Mouse (Mus musculus): ENCODE measurements around the gene Syndig1l. TPM values are rescaled to one million over a fixed set of nuclear protein-coding genes. Genes with fewer than 3 reads are reported as not detected.

Syndig1l gene
- polyA plus RNA-seq, 1 experiment from 2014 or later = 1.1 TPM

DNA sequence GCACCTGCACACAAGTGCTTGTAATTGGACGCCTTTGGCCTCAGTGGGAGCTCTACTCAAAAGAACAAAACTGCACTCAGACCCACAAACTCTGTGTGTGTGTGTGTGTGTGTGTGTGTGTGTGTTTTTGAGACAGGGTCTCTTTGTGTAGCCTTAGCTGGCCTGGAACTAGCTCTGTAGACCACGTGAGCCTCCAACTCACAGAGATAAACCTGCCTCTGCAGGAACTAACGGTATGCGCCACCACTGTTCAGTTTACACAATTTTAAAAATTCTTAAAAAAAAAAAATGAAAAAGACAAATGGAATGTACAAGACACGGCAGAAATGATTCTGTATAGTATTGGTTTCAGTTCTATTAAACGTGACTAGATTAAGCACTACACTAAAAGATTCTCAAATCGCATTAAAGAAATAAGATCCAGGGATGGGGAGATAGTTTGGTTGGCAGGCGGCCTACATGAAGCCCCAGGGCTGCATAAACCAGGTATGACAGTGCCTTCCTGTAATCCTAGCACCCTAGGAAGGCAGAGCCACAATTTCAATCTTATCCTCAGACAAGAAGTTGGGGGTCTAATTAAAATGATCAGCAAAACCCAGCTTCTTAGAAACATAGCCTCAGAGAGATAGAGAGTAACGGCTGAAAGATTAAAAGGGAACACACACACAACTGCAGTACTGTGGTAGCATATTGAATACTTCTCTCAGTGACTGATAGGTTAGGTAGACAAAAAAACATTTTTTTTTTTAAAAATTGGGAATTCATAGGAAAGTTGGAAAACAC is 20.0 kb upstream of the Syndig1l start:
- H3K9me3 ChIP-seq (ENCODE audit: control insufficient read depth, low read length) = no peaks in the 10 kb centered on the region
- no peaks in the 10 kb centered on the region for H3K27me3 ChIP-seq (ENCODE audit: control insufficient read depth, insufficient read depth, low read length)
- 88% methylated on average over 9 of the region's 9 CpGs for WGBS
- no peak overlapping the region for H3K4me2 ChIP-seq (ENCODE audit: low read depth)
- DNase-seq (ENCODE audit: low spot score) (no peak), ATAC-seq (ENCODE audit: insufficient read depth, low FRiP score, low TSS enrichment) (no peak)
- H3K4me3 ChIP-seq (ENCODE audit: low read depth, low read length) = no peak overlapping the region
- no peaks in the 10 kb centered on the region for H3K4me1 ChIP-seq (ENCODE audit: control insufficient read depth, insufficient read depth, low read length)
- H3K27ac ChIP-seq (ENCODE audit: low read depth, low read length) = no peak overlapping the region
- H3K9ac ChIP-seq (ENCODE audit: low read length) = no peak overlapping the region
- H3K36me3 ChIP-seq (ENCODE audit: control insufficient read depth, insufficient read depth, low read length) = no peaks in the 10 kb centered on the region

DNA sequence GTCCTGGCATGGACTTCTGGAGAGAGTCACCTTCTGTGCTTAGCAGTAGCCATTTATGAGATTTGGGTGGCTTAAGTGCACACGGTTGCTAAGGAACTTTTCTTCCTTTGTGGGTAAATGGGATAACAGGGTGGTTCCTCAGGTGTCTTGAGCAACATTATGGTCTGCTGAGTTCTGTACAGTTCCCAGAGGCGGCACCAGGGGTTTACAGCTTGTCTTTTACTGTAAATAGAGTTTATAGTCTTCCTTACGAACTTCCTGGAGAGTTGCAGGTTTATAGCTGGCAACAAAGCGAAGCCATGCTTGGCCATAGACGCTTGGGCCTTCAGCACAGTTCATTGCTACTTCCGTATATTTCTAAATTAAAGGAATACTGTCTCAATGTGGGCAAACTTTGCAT is 15.9 kb upstream of the Syndig1l start:
- WGBS = 79% methylated on average over 6 of the region's 6 CpGs
- H3K4me1 ChIP-seq (ENCODE audit: control insufficient read depth, insufficient read depth, low read length) = no peaks in the 10 kb centered on the region
- H3K4me3 ChIP-seq (ENCODE audit: low read depth, low read length) = no peak overlapping the region
- no peak overlapping the region for H3K9ac ChIP-seq (ENCODE audit: low read length)
- H3K9me3 ChIP-seq (ENCODE audit: control insufficient read depth, low read length) = no peaks in the 10 kb centered on the region
- no peak overlapping the region for H3K27ac ChIP-seq (ENCODE audit: low read depth, low read length)
- ATAC-seq (ENCODE audit: insufficient read depth, low FRiP score, low TSS enrichment) = no peak
- no peaks in the 10 kb centered on the region for H3K36me3 ChIP-seq (ENCODE audit: control insufficient read depth, insufficient read depth, low read length)
- no peak for DNase-seq (ENCODE audit: low spot score)
- no peaks in the 10 kb centered on the region for H3K27me3 ChIP-seq (ENCODE audit: control insufficient read depth, insufficient read depth, low read length)
- H3K4me2 ChIP-seq (ENCODE audit: low read depth) = no peak overlapping the region

DNA sequence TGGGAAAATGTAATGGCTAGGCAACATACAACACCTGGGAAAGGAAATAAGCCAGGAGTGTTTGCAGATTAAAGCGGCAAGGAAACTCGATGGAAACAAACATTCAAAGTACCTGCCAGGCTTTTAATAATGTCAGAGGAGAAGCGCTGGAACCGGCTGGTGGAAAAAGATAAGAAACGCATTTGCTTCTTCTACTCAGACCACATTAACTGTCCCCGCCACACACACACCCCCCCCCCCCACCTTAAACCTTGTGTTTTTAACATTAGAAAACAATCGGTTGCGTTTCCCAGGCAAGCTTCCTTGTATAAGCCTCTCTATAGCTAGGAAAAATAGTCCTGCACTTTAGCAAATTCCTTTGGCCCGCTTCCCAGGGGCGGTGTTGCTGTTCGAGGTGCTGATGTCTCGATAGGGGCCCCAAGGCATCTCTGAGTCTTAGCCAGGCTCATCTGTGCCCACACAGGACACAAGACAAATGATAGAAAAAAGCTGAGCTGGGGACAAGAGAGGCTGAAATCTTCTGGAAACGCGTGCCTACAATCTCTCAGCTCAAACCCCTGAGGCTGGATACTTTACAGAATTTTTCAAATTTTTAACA is 11.3 kb upstream of the Syndig1l start:
- Histone ChIP-seq H3K4me3 (ENCODE audit: low read depth, low read length) (no peak overlapping the region), H3K4me1 (ENCODE audit: control insufficient read depth, insufficient read depth, low read length) (no peaks in the 10 kb centered on the region), H3K27me3 (ENCODE audit: control insufficient read depth, insufficient read depth, low read length) (no peaks in the 10 kb centered on the region), H3K27ac (ENCODE audit: low read depth, low read length) (no peak overlapping the region), H3K9me3 (ENCODE audit: control insufficient read depth, low read length) (no peaks in the 10 kb centered on the region), H3K9ac (ENCODE audit: low read length) (no peak overlapping the region), H3K36me3 (ENCODE audit: control insufficient read depth, insufficient read depth, low read length) (no peaks in the 10 kb centered on the region), H3K4me2 (ENCODE audit: low read depth) (no peak overlapping the region)
- WGBS = 41% methylated on average over 14 of the region's 14 CpGs
- DNase-seq (ENCODE audit: low spot score) (no peak), ATAC-seq (ENCODE audit: insufficient read depth, low FRiP score, low TSS enrichment) (no peak)

DNA sequence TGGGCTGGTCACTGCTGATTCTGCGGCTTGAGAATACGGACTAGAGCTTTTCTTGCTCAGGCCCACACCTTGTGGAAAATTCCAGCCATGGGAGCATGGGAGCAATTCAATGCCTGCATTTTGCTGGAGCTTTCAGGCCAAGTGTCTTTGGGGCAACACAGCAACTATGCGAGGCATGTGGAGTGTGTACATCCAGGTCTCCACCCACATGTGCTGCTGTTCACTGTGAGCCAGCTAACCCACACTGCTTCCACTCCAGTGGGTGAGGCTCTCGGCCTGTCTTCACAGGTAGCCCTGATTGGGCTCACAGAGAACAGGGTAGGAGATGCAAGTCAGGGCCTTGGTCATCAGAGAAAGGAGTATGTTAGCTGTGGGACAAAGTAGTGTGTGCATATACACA is 9.2 kb upstream of the Syndig1l start:
- Histone ChIP-seq H3K36me3 (ENCODE audit: control insufficient read depth, insufficient read depth, low read length) (no peaks in the 10 kb centered on the region), H3K9me3 (ENCODE audit: control insufficient read depth, low read length) (no peaks in the 10 kb centered on the region), H3K4me1 (ENCODE audit: control insufficient read depth, insufficient read depth, low read length) (no peaks in the 10 kb centered on the region), H3K4me2 (ENCODE audit: low read depth) (no peak overlapping the region), H3K9ac (ENCODE audit: low read length) (no peak overlapping the region), H3K27me3 (ENCODE audit: control insufficient read depth, insufficient read depth, low read length) (no peaks in the 10 kb centered on the region), H3K27ac (ENCODE audit: low read depth, low read length) (no peak overlapping the region), H3K4me3 (ENCODE audit: low read depth, low read length) (no peak overlapping the region)
- ATAC-seq (ENCODE audit: insufficient read depth, low FRiP score, low TSS enrichment) (no peak), DNase-seq (ENCODE audit: low spot score) (no peak)
- WGBS = 96% methylated on average over 4 of the region's 4 CpGs

DNA sequence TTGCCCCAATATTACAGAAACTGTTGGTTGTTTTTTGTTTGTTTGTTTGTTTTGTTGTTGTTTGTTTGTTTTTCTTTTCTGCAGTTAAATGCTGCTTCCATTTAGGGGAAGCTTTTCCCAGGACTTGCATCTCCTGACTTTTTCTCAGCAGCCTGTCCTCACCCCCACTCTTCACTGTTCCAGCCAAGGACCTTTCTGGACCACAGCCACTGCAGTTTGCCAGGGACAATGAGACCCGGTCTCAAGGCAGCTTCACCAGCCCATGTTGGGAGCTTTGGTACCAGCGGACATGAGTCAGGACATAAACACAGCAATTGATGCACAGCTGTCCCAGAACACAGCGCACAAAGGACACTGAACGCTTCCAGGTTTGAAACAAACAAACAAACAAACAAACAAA is 8.3 kb upstream of the Syndig1l start:
- WGBS = 80% methylated on average over 4 of the region's 4 CpGs
- H3K27ac ChIP-seq (ENCODE audit: low read depth, low read length) = no peak overlapping the region
- H3K27me3 ChIP-seq (ENCODE audit: control insufficient read depth, insufficient read depth, low read length) = no peaks in the 10 kb centered on the region
- no peak for DNase-seq (ENCODE audit: low spot score)
- H3K4me1 ChIP-seq (ENCODE audit: control insufficient read depth, insufficient read depth, low read length) = no peaks in the 10 kb centered on the region
- no peak overlapping the region for H3K4me3 ChIP-seq (ENCODE audit: low read depth, low read length)
- ATAC-seq (ENCODE audit: insufficient read depth, low FRiP score, low TSS enrichment) = no peak
- H3K4me2 ChIP-seq (ENCODE audit: low read depth) = no peak overlapping the region
- H3K36me3 ChIP-seq (ENCODE audit: control insufficient read depth, insufficient read depth, low read length) = no peaks in the 10 kb centered on the region
- H3K9me3 ChIP-seq (ENCODE audit: control insufficient read depth, low read length) = no peaks in the 10 kb centered on the region
- no peak overlapping the region for H3K9ac ChIP-seq (ENCODE audit: low read length)

DNA sequence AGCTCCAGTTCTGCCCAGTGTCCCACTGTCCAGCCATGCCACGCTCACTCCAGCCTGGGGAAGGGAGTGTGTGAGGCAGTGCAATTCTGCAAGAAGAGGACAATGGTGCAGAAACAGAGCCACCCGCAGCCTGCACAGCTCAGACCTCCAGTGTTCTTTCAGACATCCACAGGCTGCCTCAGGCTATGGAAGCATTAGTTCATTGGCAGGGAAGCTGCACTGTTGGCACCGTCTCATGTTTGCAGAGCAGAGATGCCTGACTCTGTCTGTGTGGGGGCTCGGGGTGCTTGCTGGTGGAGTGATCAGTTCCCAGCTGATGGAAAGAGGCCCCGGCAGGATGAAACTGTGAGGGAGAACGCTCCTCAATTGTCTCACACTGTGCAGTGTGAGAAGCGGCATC is 4.0 kb upstream of the Syndig1l start:
- Histone ChIP-seq H3K4me2 (ENCODE audit: low read depth) (no peak overlapping the region), H3K4me1 (ENCODE audit: control insufficient read depth, insufficient read depth, low read length) (no peaks in the 10 kb centered on the region), H3K9ac (ENCODE audit: low read length) (no peak overlapping the region), H3K4me3 (ENCODE audit: low read depth, low read length) (no peak overlapping the region), H3K36me3 (ENCODE audit: control insufficient read depth, insufficient read depth, low read length) (no peaks in the 10 kb centered on the region), H3K9me3 (ENCODE audit: control insufficient read depth, low read length) (no peaks in the 10 kb centered on the region), H3K27me3 (ENCODE audit: control insufficient read depth, insufficient read depth, low read length) (peaks cover 16% of the 10 kb centered on the region), H3K27ac (ENCODE audit: low read depth, low read length) (no peak overlapping the region)
- WGBS = 68% methylated on average over 7 of the region's 7 CpGs
- ATAC-seq (ENCODE audit: insufficient read depth, low FRiP score, low TSS enrichment) = no peak
- no peak for DNase-seq (ENCODE audit: low spot score)

DNA sequence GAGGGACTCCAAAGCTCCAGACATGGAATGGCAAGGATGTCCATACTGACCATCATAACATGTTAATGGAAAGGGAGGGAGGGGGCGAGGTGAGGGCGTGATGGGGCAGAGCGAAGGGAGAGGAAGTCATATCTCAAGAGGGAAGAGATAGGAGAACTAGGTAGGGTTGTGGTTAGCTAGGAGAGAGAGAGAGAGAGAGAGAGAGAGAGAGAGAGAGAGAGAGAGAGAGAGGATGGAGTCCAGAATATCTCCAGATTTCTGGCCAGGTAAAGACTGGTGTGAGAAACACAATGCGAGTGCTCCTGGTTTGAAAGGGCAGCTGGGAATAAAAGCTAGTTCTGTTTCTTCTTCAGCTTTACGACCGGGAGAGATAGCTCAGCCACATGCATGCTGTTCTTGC is 6.5 kb downstream of the Syndig1l start:
- Histone ChIP-seq H3K27me3 (ENCODE audit: control insufficient read depth, insufficient read depth, low read length) (no peaks in the 10 kb centered on the region), H3K9ac (ENCODE audit: low read length) (no peak overlapping the region), H3K4me3 (ENCODE audit: low read depth, low read length) (no peak overlapping the region), H3K4me1 (ENCODE audit: control insufficient read depth, insufficient read depth, low read length) (no peaks in the 10 kb centered on the region), H3K36me3 (ENCODE audit: control insufficient read depth, insufficient read depth, low read length) (no peaks in the 10 kb centered on the region), H3K27ac (ENCODE audit: low read depth, low read length) (no peak overlapping the region), H3K9me3 (ENCODE audit: control insufficient read depth, low read length) (no peaks in the 10 kb centered on the region), H3K4me2 (ENCODE audit: low read depth) (no peak overlapping the region)
- DNase-seq (ENCODE audit: low spot score) = no peak
- 85% methylated on average over 6 of the region's 6 CpGs for WGBS
- no peak for ATAC-seq (ENCODE audit: insufficient read depth, low FRiP score, low TSS enrichment)

DNA sequence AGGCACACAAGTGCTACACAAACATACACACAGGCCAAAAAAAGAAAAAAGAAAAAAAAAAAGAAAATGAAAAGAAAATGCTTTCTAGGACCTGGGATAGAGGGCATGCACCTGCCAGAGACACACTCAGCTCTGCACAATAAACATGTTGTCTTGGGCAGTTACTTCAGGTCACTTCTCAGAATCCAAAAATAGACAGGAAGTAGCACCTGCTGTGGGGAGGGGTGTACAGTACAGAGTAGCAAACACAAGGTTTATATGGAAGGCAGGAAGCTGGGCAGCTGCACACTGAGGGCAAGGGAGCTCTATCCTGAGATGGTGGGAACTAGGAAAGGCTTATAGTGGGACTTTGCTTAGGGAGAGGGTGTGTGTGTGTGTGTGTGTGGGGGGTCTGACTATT is 7.3 kb downstream of the Syndig1l start:
- Histone ChIP-seq H3K4me2 (ENCODE audit: low read depth) (no peak overlapping the region), H3K36me3 (ENCODE audit: control insufficient read depth, insufficient read depth, low read length) (no peaks in the 10 kb centered on the region), H3K9ac (ENCODE audit: low read length) (no peak overlapping the region), H3K27ac (ENCODE audit: low read depth, low read length) (no peak overlapping the region), H3K4me1 (ENCODE audit: control insufficient read depth, insufficient read depth, low read length) (no peaks in the 10 kb centered on the region), H3K4me3 (ENCODE audit: low read depth, low read length) (no peak overlapping the region), H3K9me3 (ENCODE audit: control insufficient read depth, low read length) (no peaks in the 10 kb centered on the region), H3K27me3 (ENCODE audit: control insufficient read depth, insufficient read depth, low read length) (no peaks in the 10 kb centered on the region)
- DNase-seq (ENCODE audit: low spot score) = no peak
- no peak for ATAC-seq (ENCODE audit: insufficient read depth, low FRiP score, low TSS enrichment)

DNA sequence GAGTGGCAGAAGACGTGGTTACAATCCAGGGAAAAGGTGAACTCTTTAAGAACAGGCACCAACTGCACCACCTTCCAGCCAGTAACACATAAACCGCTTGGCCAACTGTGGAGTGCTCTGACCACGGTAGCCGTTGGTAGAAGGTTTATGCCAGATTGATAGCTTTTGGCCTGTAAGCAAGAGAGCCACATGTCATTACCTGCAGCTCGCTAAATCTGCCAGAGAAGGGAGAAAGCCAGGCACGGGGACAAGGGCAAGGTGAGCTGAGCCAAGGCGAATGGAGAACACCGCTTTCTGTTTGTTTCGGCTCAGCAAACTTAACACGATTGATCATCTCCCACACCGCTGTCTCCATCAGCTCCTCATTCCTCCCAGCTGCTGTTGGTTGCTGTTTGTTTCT is 9.6 kb downstream of the Syndig1l start:
- Histone ChIP-seq H3K4me1 (ENCODE audit: control insufficient read depth, insufficient read depth, low read length) (no peaks in the 10 kb centered on the region), H3K27me3 (ENCODE audit: control insufficient read depth, insufficient read depth, low read length) (no peaks in the 10 kb centered on the region), H3K4me3 (ENCODE audit: low read depth, low read length) (no peak overlapping the region), H3K9me3 (ENCODE audit: control insufficient read depth, low read length) (no peaks in the 10 kb centered on the region), H3K9ac (ENCODE audit: low read length) (no peak overlapping the region), H3K4me2 (ENCODE audit: low read depth) (no peak overlapping the region), H3K36me3 (ENCODE audit: control insufficient read depth, insufficient read depth, low read length) (no peaks in the 10 kb centered on the region), H3K27ac (ENCODE audit: low read depth, low read length) (no peak overlapping the region)
- ATAC-seq (ENCODE audit: insufficient read depth, low FRiP score, low TSS enrichment) (no peak), DNase-seq (ENCODE audit: low spot score) (no peak)
- 92% methylated on average over 11 of the region's 11 CpGs for WGBS
